Mouse (Mus musculus) limb, embryonic 13.5 days (tissue): Measurements from ENCODE around the gene Trim2. TPM values are rescaled to one million over a fixed set of nuclear protein-coding genes. Genes with fewer than 3 reads are reported as not detected.

Experiments
- ATAC-seq: fragments of 200-750 bp; cut with Nextera tagmentation; 2 replicates; pipeline ENCODE4 v1.8.0; 2017; ENCODE audit warnings: low read depth, moderate number of reproducible peaks, moderate TSS enrichment; ENCODE audit not compliant: low FRiP score
- H3K27ac ChIP-seq: fragments of 300-500 bp; sonication (generic); 2 replicates; pipeline ENCODE4 v1.5.1; 2015; ENCODE audit warnings: inconsistent platforms, mild to moderate bottlenecking, moderate library complexity
- H3K27me3 ChIP-seq: fragments of 300-500 bp; sonication (generic); 2 replicates; pipeline ENCODE4 v1.6.1; 2015; ENCODE audit warnings: mild to moderate bottlenecking, inconsistent platforms
- H3K36me3 ChIP-seq: fragments of 300-500 bp; sonication (generic); 2 replicates; pipeline ENCODE4 v1.6.1; 2015; ENCODE audit warnings: inconsistent platforms, mild to moderate bottlenecking, moderate library complexity
- H3K4me1 ChIP-seq: fragments of 300-500 bp; sonication (generic); 2 replicates; pipeline ENCODE4 v1.6.1; 2015; ENCODE audit warnings: inconsistent platforms
- H3K4me2 ChIP-seq: fragments of 300-500 bp; sonication (generic); replicated peaks from 2 replicates; pipeline ENCODE4 v1.6.1; 2015; ENCODE audit warnings: inconsistent platforms, mild to moderate bottlenecking, moderate library complexity
- H3K4me3 ChIP-seq: fragments of 300-500 bp; sonication (generic); 2 replicates; pipeline ENCODE4 v1.5.1; 2015; ENCODE audit warnings: moderate library complexity, mild to moderate bottlenecking, inconsistent platforms
- H3K9ac ChIP-seq: fragments of 300-500 bp; sonication (generic); 2 replicates; pipeline ENCODE4 v1.6.1; 2015; ENCODE audit warnings: mild to moderate bottlenecking, inconsistent platforms
- H3K9me3 ChIP-seq: fragments of 300-500 bp; sonication (generic); 2 replicates; pipeline ENCODE4 v1.6.1; 2016; ENCODE audit warnings: inconsistent platforms
- WGBS: fragments of 180-500 bp; shearing (Covaris S2); methylation state at CpG from one replicate; pipeline ENCODE4 v1.1.7; 2015; 5-methylcytosine and 5-hydroxymethylcytosine counted together
- polyA plus RNA-seq: library from polyadenylated mRNA; unstranded; fragments of >200 nt; fragmentation: Nextera tagmentation; extraction: Ambion mirVana; gene quantifications from 2 replicates; pipeline ENCODE4 v1.2.1, GENCODE M21; 2015

Gene Trim2
- polyA plus RNA-seq, 1 experiment from 2014 or later: 19.7 TPM

- Histone ChIP-seq H3K4me3 (no peak overlapping the region), H3K27ac (no peak overlapping the region), H3K36me3 (no peaks in the 10 kb centered on the region), H3K4me1 (peaks cover 29% of the 10 kb centered on the region), H3K27me3 (peaks cover 37% of the 10 kb centered on the region), H3K9me3 (no peaks in the 10 kb centered on the region), H3K4me2 (no peak overlapping the region), H3K9ac (no peak overlapping the region)
- 79% methylated on average over 4 of the region's 4 CpGs for WGBS
- ATAC-seq: no peak
These were observed 27.9 kb downstream of the Trim2 start for GRCm38 (mm10) chr3:84278809-84279208.

DNA sequence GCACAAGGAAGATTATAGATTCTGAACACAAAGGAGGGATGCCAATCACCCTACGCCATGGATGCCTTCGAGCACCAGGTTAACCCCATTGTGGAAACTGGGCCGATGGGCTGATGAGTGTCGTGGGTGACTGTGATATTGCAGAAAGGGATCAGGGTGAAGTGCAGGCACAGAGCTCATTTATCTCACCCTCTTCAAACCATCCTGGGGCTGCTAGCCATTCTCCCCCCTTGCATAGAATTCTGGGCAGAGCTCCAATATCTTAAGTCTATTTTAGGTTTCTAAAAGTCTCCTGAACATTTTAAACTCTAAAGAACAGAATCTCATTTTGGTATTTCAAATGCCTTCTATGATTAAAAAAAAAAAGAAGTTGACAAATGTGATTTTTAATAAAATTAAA lies 31.6 kb downstream of the Trim2 start:
- Histone ChIP-seq H3K4me3 (no peak overlapping the region), H3K4me1 (peaks cover 22% of the 10 kb centered on the region), H3K36me3 (no peaks in the 10 kb centered on the region), H3K9ac (no peak overlapping the region), H3K27ac (no peak overlapping the region), H3K4me2 (no peak overlapping the region), H3K9me3 (no peaks in the 10 kb centered on the region), H3K27me3 (peaks cover 40% of the 10 kb centered on the region)
- no peak for ATAC-seq
- WGBS: 93% methylated on average over 4 of the region's 4 CpGs

GRCm38 (mm10) chr3:84272293-84273015 lies 34.2 kb downstream of the Trim2 start:
- Histone ChIP-seq H3K27me3 (peaks cover 53% of the 10 kb centered on the region), H3K36me3 (no peaks in the 10 kb centered on the region), H3K4me1 (peaks cover 27% of the 10 kb centered on the region), H3K27ac (no peak overlapping the region), H3K9me3 (no peaks in the 10 kb centered on the region), H3K9ac (no peak overlapping the region), H3K4me3 (no peak overlapping the region), H3K4me2 (no peak overlapping the region)
- no peak for ATAC-seq
- 86% methylated on average over 10 of the region's 10 CpGs for WGBS

DNA sequence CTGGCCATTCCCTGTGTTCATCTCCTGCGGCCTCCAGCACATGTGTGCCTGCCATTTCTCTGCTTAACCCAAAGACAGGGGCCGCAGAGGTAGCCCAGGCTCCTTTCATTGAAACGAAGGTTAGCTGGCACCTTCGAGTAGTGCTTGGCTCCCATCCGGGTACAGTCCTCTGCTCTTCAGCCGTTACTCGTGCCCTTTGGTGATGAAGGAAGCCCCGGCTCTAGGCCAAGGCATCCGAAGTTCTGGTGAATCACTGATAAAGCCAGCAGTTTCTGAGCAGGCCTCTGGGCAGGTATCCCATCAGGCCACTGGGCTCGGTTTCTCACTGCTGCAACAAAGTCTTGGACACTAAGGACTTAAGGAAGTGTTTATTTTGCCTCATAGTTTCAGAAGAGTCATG lies 34.9 kb downstream of the Trim2 start:
- Histone ChIP-seq H3K4me2 (no peak overlapping the region), H3K9me3 (no peaks in the 10 kb centered on the region), H3K36me3 (no peaks in the 10 kb centered on the region), H3K27ac (no peak overlapping the region), H3K4me1 (peaks cover 27% of the 10 kb centered on the region), H3K9ac (no peak overlapping the region), H3K4me3 (no peak overlapping the region), H3K27me3 (peaks cover 58% of the 10 kb centered on the region)
- ATAC-seq: no peak
- 92% methylated on average over 10 of the region's 10 CpGs for whole genome bisulfite sequencing

DNA sequence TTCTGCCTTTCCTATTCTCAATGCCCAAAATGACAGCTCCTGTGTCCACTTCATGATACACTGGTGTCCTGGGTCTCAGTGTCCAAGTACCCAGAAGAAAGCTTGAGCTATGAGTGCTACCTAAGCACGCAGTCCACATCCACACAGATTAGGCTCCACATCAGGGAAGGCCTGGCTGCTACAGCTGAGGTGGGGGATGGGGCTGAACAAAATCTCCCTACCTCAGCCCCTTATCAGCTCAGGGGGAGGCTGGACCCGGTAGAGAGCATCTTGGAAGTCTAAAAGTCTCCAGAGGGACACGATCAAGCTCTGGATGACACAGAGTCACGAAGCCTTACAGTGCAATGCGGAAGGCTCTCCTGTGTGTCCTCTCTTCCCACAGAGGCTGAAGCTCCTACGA lies 35.6 kb downstream of the Trim2 start:
- Histone ChIP-seq H3K27me3 (peaks cover 65% of the 10 kb centered on the region), H3K36me3 (no peaks in the 10 kb centered on the region), H3K4me1 (peaks cover 27% of the 10 kb centered on the region), H3K9me3 (no peaks in the 10 kb centered on the region), H3K4me3 (no peak overlapping the region), H3K27ac (no peak overlapping the region), H3K4me2 (peak overlapping the region; percentile 59; the same call in 1 of the 2 replicates), H3K9ac (no peak overlapping the region)
- no peak for ATAC-seq
- 66% methylated on average over 6 of the region's 6 CpGs for WGBS

- 2% methylated on average over 3 of the region's 3 CpGs for WGBS
These were observed 36.1 kb downstream of the Trim2 start for GRCm38 (mm10) chr3:84270624-84270995.

GRCm38 (mm10) chr3:84269987-84270623 lies 36.6 kb downstream of the Trim2 start:
- peak overlapping the region; percentile 52; the same call in 1 of the 2 replicates for H3K27ac ChIP-seq
- no peak overlapping the region for H3K9ac ChIP-seq
- peak overlapping the region; percentile 59 for H3K4me2 ChIP-seq
- 1% methylated on average over 13 of the region's 13 CpGs for WGBS
- peaks cover 75% of the 10 kb centered on the region for H3K27me3 ChIP-seq
- H3K9me3 ChIP-seq: no peaks in the 10 kb centered on the region
- no peaks in the 10 kb centered on the region for H3K36me3 ChIP-seq
- ATAC-seq: peak; percentile 88
- H3K4me1 ChIP-seq: peaks cover 27% of the 10 kb centered on the region
- H3K4me3 ChIP-seq: peak overlapping the region; percentile 22

More at GRCm38 (mm10) chr3:84270624-84270995, 36.1 kb downstream of the Trim2 start:
- H3K4me3 ChIP-seq: peak overlapping the region; percentile 22
- H3K4me1 ChIP-seq: peaks cover 27% of the 10 kb centered on the region
- H3K27me3 ChIP-seq: peaks cover 70% of the 10 kb centered on the region
- no peaks in the 10 kb centered on the region for H3K36me3 ChIP-seq
- H3K9ac ChIP-seq: no peak overlapping the region
- H3K27ac ChIP-seq: peak overlapping the region; percentile 52; the same call in 1 of the 2 replicates
- no peaks in the 10 kb centered on the region for H3K9me3 ChIP-seq
- peak overlapping the region; percentile 59 for H3K4me2 ChIP-seq
- ATAC-seq: peak; percentile 5; the same call in 1 of the 2 replicates

DNA sequence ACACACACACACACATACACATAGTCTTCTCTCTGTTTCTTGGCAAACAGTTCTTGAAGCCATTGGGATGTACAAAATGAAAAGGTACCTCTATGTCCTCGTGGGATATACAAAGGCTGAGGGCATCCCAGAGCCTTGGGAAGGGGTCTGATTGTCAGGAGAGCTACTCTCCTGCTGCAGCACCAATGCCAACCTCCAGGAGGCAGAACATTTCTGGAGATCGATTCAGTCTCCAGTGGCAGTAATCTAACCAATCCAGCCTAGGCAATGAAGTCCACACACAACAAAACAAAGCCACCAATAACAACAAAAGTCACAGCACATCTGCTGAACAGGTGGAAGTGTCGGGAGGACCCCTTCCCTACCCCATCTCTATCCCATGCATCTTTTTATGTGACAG lies 38.2 kb downstream of the Trim2 start:
- no peak for ATAC-seq
- 44% methylated on average over 3 of the region's 3 CpGs for WGBS
- H3K9me3 ChIP-seq: no peaks in the 10 kb centered on the region
- H3K9ac ChIP-seq: no peak overlapping the region
- H3K4me3 ChIP-seq: no peak overlapping the region
- H3K27me3 ChIP-seq: peaks cover 86% of the 10 kb centered on the region
- H3K4me2 ChIP-seq: no peak overlapping the region
- H3K4me1 ChIP-seq: peaks cover 27% of the 10 kb centered on the region
- no peaks in the 10 kb centered on the region for H3K36me3 ChIP-seq
- H3K27ac ChIP-seq: no peak overlapping the region

DNA sequence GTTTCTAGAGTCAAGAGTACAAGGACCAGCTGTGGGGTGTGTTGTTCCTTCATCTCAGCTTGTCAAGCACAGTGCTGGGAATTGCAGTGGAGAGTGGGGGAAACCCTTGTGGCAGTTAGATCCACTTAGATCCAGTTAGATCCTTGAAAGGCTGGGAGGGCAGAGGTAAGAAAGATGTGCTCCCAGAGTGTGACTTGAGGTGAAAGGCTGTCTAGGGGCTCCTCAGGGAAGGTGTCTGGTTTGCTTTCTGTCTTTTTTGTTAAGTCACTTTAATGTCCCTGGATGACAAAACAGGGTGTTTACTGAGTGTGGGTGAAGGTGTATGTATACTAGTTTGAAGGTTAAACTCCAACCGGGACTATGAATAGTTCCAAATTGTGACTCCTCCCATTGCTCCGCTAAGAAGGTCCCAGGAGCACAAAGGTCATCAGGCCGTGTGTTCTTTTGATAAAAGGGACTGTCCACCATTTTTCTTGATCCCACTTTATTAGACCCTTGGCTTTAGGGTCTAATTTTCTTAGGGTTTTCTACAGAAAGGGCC lies 40.2 kb downstream of the Trim2 start:
- no peak overlapping the region for H3K4me3 ChIP-seq
- 73% methylated on average over 3 of the region's 3 CpGs for WGBS
- H3K4me2 ChIP-seq: no peak overlapping the region
- no peak overlapping the region for H3K27ac ChIP-seq
- no peak overlapping the region for H3K9ac ChIP-seq
- H3K36me3 ChIP-seq: no peaks in the 10 kb centered on the region
- peaks cover 90% of the 10 kb centered on the region for H3K27me3 ChIP-seq
- H3K9me3 ChIP-seq: no peaks in the 10 kb centered on the region
- H3K4me1 ChIP-seq: peaks cover 33% of the 10 kb centered on the region
- ATAC-seq: no peak

GRCm38 (mm10) chr3:84265084-84265483 lies 41.6 kb downstream of the Trim2 start:
- Histone ChIP-seq H3K4me3 (no peak overlapping the region), H3K27ac (no peak overlapping the region), H3K4me2 (no peak overlapping the region), H3K36me3 (no peaks in the 10 kb centered on the region), H3K27me3 (peaks cover 95% of the 10 kb centered on the region), H3K9me3 (no peaks in the 10 kb centered on the region), H3K4me1 (peaks cover 28% of the 10 kb centered on the region), H3K9ac (no peak overlapping the region)
- ATAC-seq: no peak
- 67% methylated on average over 1 of the region's 1 CpGs for WGBS

- Histone ChIP-seq H3K4me2 (no peak overlapping the region), H3K9me3 (no peaks in the 10 kb centered on the region), H3K4me1 (peaks cover 23% of the 10 kb centered on the region), H3K27me3 (peaks cover 91% of the 10 kb centered on the region), H3K27ac (no peak overlapping the region), H3K36me3 (no peaks in the 10 kb centered on the region), H3K4me3 (no peak overlapping the region), H3K9ac (no peak overlapping the region)
- no peak for ATAC-seq
- 57% methylated on average over 2 of the region's 2 CpGs for WGBS
These were observed 42.3 kb downstream of the Trim2 start for GRCm38 (mm10) chr3:84264395-84264794.

- Histone ChIP-seq H3K4me2 (no peak overlapping the region), H3K9me3 (no peaks in the 10 kb centered on the region), H3K27ac (no peak overlapping the region), H3K4me3 (no peak overlapping the region), H3K36me3 (no peaks in the 10 kb centered on the region), H3K27me3 (peaks cover 75% of the 10 kb centered on the region), H3K9ac (no peak overlapping the region), H3K4me1 (peaks cover 27% of the 10 kb centered on the region)
- ATAC-seq: no peak
- 65% methylated on average over 3 of the region's 3 CpGs for WGBS
These were observed 43.9 kb downstream of the Trim2 start for GRCm38 (mm10) chr3:84262804-84263203.
